Mouse (Mus musculus): Measurements from ENCODE around the gene Coro1a. TPM values are rescaled to one million over a fixed set of nuclear protein-coding genes. Genes with fewer than 3 reads are reported as not detected.

The Coro1a gene
- polyA plus RNA-seq, 1 experiment from 2014 or later, result 108 TPM

Other genes with a start within 250 kb of the Coro1a start
- 0.55 and 0.71 TPM in 2 replicates for gene Atp2a1, start 244.7 kb downstream of the Coro1a start, polyA plus RNA-seq (2015; fragmentation: Nextera tagmentation; extraction: Ambion mirVana)
- gene Sh2b1, start 232.4 kb downstream of the Coro1a start, polyA plus RNA-seq (2015; fragmentation: Nextera tagmentation; extraction: Ambion mirVana), result 70.9 and 77.1 TPM in 2 replicates
- 126 and 130 TPM in 2 replicates for gene Tufm, start 220.4 kb downstream of the Coro1a start, polyA plus RNA-seq (2015; fragmentation: Nextera tagmentation; extraction: Ambion mirVana)
- 68.6 and 75.7 TPM in 2 replicates for gene Atxn2l, start 204.3 kb downstream of the Coro1a start, polyA plus RNA-seq (2015; fragmentation: Nextera tagmentation; extraction: Ambion mirVana)
- 176 and 179 TPM in 2 replicates for gene Eif3c, start 141.4 kb downstream of the Coro1a start, polyA plus RNA-seq (2015; fragmentation: Nextera tagmentation; extraction: Ambion mirVana)
- gene Apobr, start 122.8 kb downstream of the Coro1a start, polyA plus RNA-seq (2015; fragmentation: Nextera tagmentation; extraction: Ambion mirVana), result 0.46 and 0.52 TPM in 2 replicates
- 33.4 and 37.2 TPM in 2 replicates for gene Cln3, start 122.0 kb downstream of the Coro1a start, polyA plus RNA-seq (2015; fragmentation: Nextera tagmentation; extraction: Ambion mirVana)
- gene Il27, start 112.8 kb downstream of the Coro1a start, polyA plus RNA-seq (2015; fragmentation: Nextera tagmentation; extraction: Ambion mirVana), result not detected in 2 replicates
- 11.7 and 14.9 TPM in 2 replicates for gene Nupr1, start 76.9 kb downstream of the Coro1a start, polyA plus RNA-seq (2015; fragmentation: Nextera tagmentation; extraction: Ambion mirVana)
- gene Sgf29, start 58.5 kb downstream of the Coro1a start, polyA plus RNA-seq (2015; fragmentation: Nextera tagmentation; extraction: Ambion mirVana), result 58.7 and 61.0 TPM in 2 replicates
- gene Sult1a1, start 31.4 kb downstream of the Coro1a start, polyA plus RNA-seq (2015; fragmentation: Nextera tagmentation; extraction: Ambion mirVana), result 7.3 and 10.5 TPM in 2 replicates
- gene Bola2, start 12.4 kb downstream of the Coro1a start, polyA plus RNA-seq (2015; fragmentation: Nextera tagmentation; extraction: Ambion mirVana), result 139 and 143 TPM in 2 replicates
- 16.2 and 16.7 TPM in 2 replicates for gene Slx1b, start 12.0 kb downstream of the Coro1a start, polyA plus RNA-seq (2015; fragmentation: Nextera tagmentation; extraction: Ambion mirVana)
- gene Mapk3, start 51.8 kb upstream of the Coro1a start, polyA plus RNA-seq (2015; fragmentation: Nextera tagmentation; extraction: Ambion mirVana), result 107 and 115 TPM in 2 replicates
- gene Gdpd3, start 58.5 kb upstream of the Coro1a start, polyA plus RNA-seq (2015; fragmentation: Nextera tagmentation; extraction: Ambion mirVana), result 1.5 TPM in 2 replicates
- 191 and 203 TPM in 2 replicates for gene Ypel3, start 69.2 kb upstream of the Coro1a start, polyA plus RNA-seq (2015; fragmentation: Nextera tagmentation; extraction: Ambion mirVana)
- gene Tbx6, start 73.7 kb upstream of the Coro1a start, polyA plus RNA-seq (2015; fragmentation: Nextera tagmentation; extraction: Ambion mirVana), result 0.62 and 0.75 TPM in 2 replicates
- gene Ppp4c, start 84.7 kb upstream of the Coro1a start, polyA plus RNA-seq (2015; fragmentation: Nextera tagmentation; extraction: Ambion mirVana), result 174 and 176 TPM in 2 replicates
- 49.9 and 60.8 TPM in 2 replicates for gene Fam57b, start 89.9 kb upstream of the Coro1a start, polyA plus RNA-seq (2015; fragmentation: Nextera tagmentation; extraction: Ambion mirVana)
- gene 4930451I11Rik, start 123.9 kb upstream of the Coro1a start, polyA plus RNA-seq (2015; fragmentation: Nextera tagmentation; extraction: Ambion mirVana), result 0.43 TPM in 1 of 2 replicates, not detected in the other
- 28.2 and 28.8 TPM in 2 replicates for gene Doc2a, start 139.6 kb upstream of the Coro1a start, polyA plus RNA-seq (2015; fragmentation: Nextera tagmentation; extraction: Ambion mirVana)
- 22.6 and 24.0 TPM in 2 replicates for gene Hirip3, start 154.2 kb upstream of the Coro1a start, polyA plus RNA-seq (2015; fragmentation: Nextera tagmentation; extraction: Ambion mirVana)
- gene Ino80e, start 154.6 kb upstream of the Coro1a start, polyA plus RNA-seq (2015; fragmentation: Nextera tagmentation; extraction: Ambion mirVana), result 91.5 and 94.6 TPM in 2 replicates
- 56.2 and 58.1 TPM in 2 replicates for gene Taok2, start 176.9 kb upstream of the Coro1a start, polyA plus RNA-seq (2015; fragmentation: Nextera tagmentation; extraction: Ambion mirVana)
- 28.6 and 30.4 TPM in 2 replicates for gene Tmem219, start 215.1 kb upstream of the Coro1a start, polyA plus RNA-seq (2015; fragmentation: Nextera tagmentation; extraction: Ambion mirVana)
- gene Kctd13, start 221.1 kb upstream of the Coro1a start, polyA plus RNA-seq (2015; fragmentation: Nextera tagmentation; extraction: Ambion mirVana), result 118 and 130 TPM in 2 replicates
- 9.8 and 10.1 TPM in 2 replicates for gene Asphd1, start 241.8 kb upstream of the Coro1a start, polyA plus RNA-seq (2015; fragmentation: Nextera tagmentation; extraction: Ambion mirVana)
- gene Sez6l2, start 242.8 kb upstream of the Coro1a start, polyA plus RNA-seq (2015; fragmentation: Nextera tagmentation; extraction: Ambion mirVana), result 49.3 and 55.9 TPM in 2 replicates

Measured in hindbrain, embryonic 15.5 days (tissue).